13 mouse cellular contexts compared by ENCODE assay signal in the genomic region with DNA sequence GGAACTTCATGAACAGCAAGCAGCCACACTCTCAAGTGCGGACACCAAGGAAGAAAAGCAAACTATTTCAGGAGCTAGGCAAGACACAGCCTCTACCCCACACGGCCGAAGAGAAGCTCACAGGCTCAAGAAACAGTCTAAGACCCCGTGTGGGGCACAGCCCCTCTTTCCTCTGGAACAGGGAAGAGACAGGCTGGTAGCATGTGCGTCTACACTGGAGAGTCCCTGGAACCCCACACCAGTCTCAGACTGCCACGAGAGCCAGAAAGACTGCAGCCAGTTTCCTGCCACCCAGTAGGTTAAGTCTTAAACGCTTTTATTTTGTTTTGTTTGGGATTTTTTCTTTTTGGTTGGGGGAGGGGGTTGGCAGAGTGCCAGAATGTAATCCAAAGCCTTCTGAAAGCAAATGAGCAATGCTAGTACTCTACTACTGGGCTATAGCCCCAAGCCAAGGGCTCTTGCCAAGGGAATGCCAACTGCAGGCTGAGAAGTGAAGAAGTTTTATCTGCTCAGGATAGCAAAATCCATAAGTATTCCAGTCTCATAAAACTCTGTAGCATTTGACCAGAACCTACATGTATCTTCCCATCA. TPM values are rescaled to one million over a fixed set of nuclear protein-coding genes. Genes with fewer than 3 reads are reported as not detected.
DNase-seq lines count a peak whose midpoint lies in the region; ATAC-seq and TF ChIP-seq lines count a peak whose summit lies in the region.
"Had no signal": no experiment of that assay in that cellular context is flagged by ENCODE, and none has a peak within 500 bp of the region (broad histone marks: within the 10 kb centered on the region; RNA-seq: fewer than 3 reads in every experiment).

No protein-coding gene starts in this region.

- DNase-seq in cerebellum, postnatal 10 days: peak; percentile 42 to 53
- no peak for DNase-seq in cerebellum, postnatal 36 days
- DNase-seq in hindbrain, postnatal 0 days (ENCODE audit: low spot score): peak; percentile 54
- no peak for DNase-seq in hindbrain, embryonic 10.5 days (ENCODE audit: low spot score)
- peak; percentile 40 for DNase-seq in midbrain, embryonic 14.5 days
- no peak for DNase-seq in midbrain, embryonic 11.5 days (ENCODE audit: low spot score, missing footprints)
- DNase-seq in T-cell, adult 2 months (ENCODE audit: low spot score): no peak
- DNase-seq: cerebellum, adult 9-10 months; heart, postnatal 10 days; kidney, adult 18-20 months had no signal

- H3K9me3 ChIP-seq in hindbrain, postnatal 0 days (ENCODE audit: low read length): no peaks in the 10 kb centered on the region
- no peaks in the 10 kb centered on the region for H3K9me3 ChIP-seq in hindbrain, embryonic 10.5 days
- no peaks in the 10 kb centered on the region for H3K9me3 ChIP-seq in midbrain, embryonic 14.5 days (ENCODE audit: control insufficient read depth, low read length)
- H3K9me3 ChIP-seq in midbrain, embryonic 11.5 days (ENCODE audit: control insufficient read depth, low read length): no peaks in the 10 kb centered on the region
- no peaks in the 10 kb centered on the region for H3K9me3 ChIP-seq in limb, embryonic 15.5 days

- no peak for TF ChIP-seq CTCF in hindbrain, postnatal 0 days (IDR thresholded peaks at IDR 0.05; ENCODE audit: low read depth)

- no peaks in the 10 kb centered on the region for H3K4me1 ChIP-seq in hindbrain, postnatal 0 days (ENCODE audit: insufficient read depth, low read length)
- no peaks in the 10 kb centered on the region for H3K4me1 ChIP-seq in hindbrain, embryonic 10.5 days (replicated peaks)
- no peaks in the 10 kb centered on the region for H3K4me1 ChIP-seq in midbrain, embryonic 14.5 days (ENCODE audit: control insufficient read depth, insufficient read depth, low read length)
- no peaks in the 10 kb centered on the region for H3K4me1 ChIP-seq in midbrain, embryonic 11.5 days (ENCODE audit: control insufficient read depth, insufficient read depth, low read length)
- H3K4me1 ChIP-seq in limb, embryonic 15.5 days: peaks cover 8% of the 10 kb centered on the region; the same call in 1 of the 2 replicates

- H3K4me2 ChIP-seq in hindbrain, postnatal 0 days (ENCODE audit: low read depth, low read length): no peak overlapping the region
- H3K4me2 ChIP-seq in midbrain, embryonic 14.5 days (ENCODE audit: low read length): no peak overlapping the region
- no peak overlapping the region for H3K4me2 ChIP-seq in midbrain, embryonic 11.5 days
- H3K4me2 ChIP-seq in limb, embryonic 15.5 days: no peak overlapping the region

- H3K4me3 ChIP-seq in hindbrain, postnatal 0 days (ENCODE audit: low read length): no peak overlapping the region
- H3K4me3 ChIP-seq in hindbrain, embryonic 10.5 days: no peak overlapping the region
- H3K4me3 ChIP-seq in midbrain, embryonic 14.5 days (replicated peaks; ENCODE audit: low read depth, low read length): no peak overlapping the region
- H3K4me3 ChIP-seq in midbrain, embryonic 11.5 days (ENCODE audit: low read depth, low read length): no peak overlapping the region
- H3K4me3 ChIP-seq in limb, embryonic 15.5 days: no peak overlapping the region
- H3K4me3 ChIP-seq: layer of hippocampus, adult 2 months had no signal

- no peak overlapping the region for H3K9ac ChIP-seq in hindbrain, postnatal 0 days (replicated peaks; ENCODE audit: low read length)
- no peak overlapping the region for H3K9ac ChIP-seq in midbrain, embryonic 14.5 days (replicated peaks; ENCODE audit: low read length)
- no peak overlapping the region for H3K9ac ChIP-seq in midbrain, embryonic 11.5 days (ENCODE audit: low read length)
- no peak overlapping the region for H3K9ac ChIP-seq in limb, embryonic 15.5 days

- WGBS in hindbrain, postnatal 0 days: 55% methylated on average over 7 of the region's 7 CpGs
- 86% methylated on average over 7 of the region's 7 CpGs for WGBS in hindbrain, embryonic 10.5 days
- WGBS in midbrain, embryonic 14.5 days: 69% methylated on average over 7 of the region's 7 CpGs
- WGBS in midbrain, embryonic 11.5 days: 82% methylated on average over 7 of the region's 7 CpGs
- WGBS in limb, embryonic 15.5 days: 55% methylated on average over 7 of the region's 7 CpGs

- no peaks in the 10 kb centered on the region for H3K27me3 ChIP-seq in hindbrain, postnatal 0 days (ENCODE audit: insufficient read depth, low read length)
- no peaks in the 10 kb centered on the region for H3K27me3 ChIP-seq in hindbrain, embryonic 10.5 days (ENCODE audit: insufficient read depth, poor library complexity, severe bottlenecking)
- no peaks in the 10 kb centered on the region for H3K27me3 ChIP-seq in midbrain, embryonic 14.5 days (ENCODE audit: control insufficient read depth, insufficient read depth, low read length)
- no peaks in the 10 kb centered on the region for H3K27me3 ChIP-seq in midbrain, embryonic 11.5 days (ENCODE audit: control insufficient read depth, insufficient read depth, low read length)
- no peaks in the 10 kb centered on the region for H3K27me3 ChIP-seq in limb, embryonic 15.5 days

- no peak overlapping the region for H3K27ac ChIP-seq in hindbrain, postnatal 0 days
- H3K27ac ChIP-seq in hindbrain, embryonic 10.5 days: no peak overlapping the region
- H3K27ac ChIP-seq in midbrain, embryonic 14.5 days (replicated peaks; ENCODE audit: low read depth, low read length): no peak overlapping the region
- H3K27ac ChIP-seq in midbrain, embryonic 11.5 days (ENCODE audit: low read depth, low read length): no peak overlapping the region
- 0 out of 2 replicates have a peak overlapping the region, but pooled peaks have one; percentile 19 for H3K27ac ChIP-seq in limb, embryonic 15.5 days
- H3K27ac ChIP-seq: layer of hippocampus, adult 2 months had no signal

- peak; percentile 70; the same call in 1 of the 2 replicates for ATAC-seq in hindbrain, postnatal 0 days
- no peak for ATAC-seq in midbrain, embryonic 14.5 days (ENCODE audit: low FRiP score, low TSS enrichment)
- no peak for ATAC-seq in midbrain, embryonic 11.5 days (ENCODE audit: low FRiP score)
- ATAC-seq in limb, embryonic 15.5 days (ENCODE audit: insufficient number of reproducible peaks, low FRiP score, low TSS enrichment, low read depth): no peak; the same call in 1 of the 2 replicates
- ATAC-seq: activated CD4-positive, CD25-positive, alpha-beta regulatory T cell, adult 4 months had no signal

- H3K36me3 ChIP-seq in hindbrain, postnatal 0 days (ENCODE audit: insufficient read depth, low read length): peaks cover 59% of the 10 kb centered on the region
- H3K36me3 ChIP-seq in hindbrain, embryonic 10.5 days: peaks cover 98% of the 10 kb centered on the region
- H3K36me3 ChIP-seq in midbrain, embryonic 14.5 days (ENCODE audit: control insufficient read depth, insufficient read depth, low read length): peaks cover 84% of the 10 kb centered on the region
- peaks cover 13% of the 10 kb centered on the region for H3K36me3 ChIP-seq in midbrain, embryonic 11.5 days (ENCODE audit: control insufficient read depth, insufficient read depth, low read length)
- peaks cover 80% of the 10 kb centered on the region for H3K36me3 ChIP-seq in limb, embryonic 15.5 days

RNA-seq across cellular contexts. Expression of a gene that starts 8.3 kb away (rescaled TPM):
- total RNA-seq in hindbrain, postnatal 0 days (2014; rRNA removed): 93.7 and 98.4 TPM in 2 replicates
- 102 and 106 TPM in 2 replicates for polyA plus RNA-seq in hindbrain, postnatal 0 days (2015; fragmentation: Nextera tagmentation; extraction: Ambion mirVana)
- polyA plus RNA-seq in hindbrain, embryonic 10.5 days (2016; fragmentation: Nextera tagmentation; extraction: Ambion mirVana): 159 and 177 TPM in 2 replicates
- 142 and 145 TPM in 2 replicates for polyA plus RNA-seq in midbrain, embryonic 14.5 days (2014; fragmentation: Nextera tagmentation; extraction: Ambion mirVana)
- 142 and 147 TPM in 2 replicates for polyA plus RNA-seq in midbrain, embryonic 11.5 days (2014; fragmentation: Nextera tagmentation; extraction: Ambion mirVana)
- 130 and 134 TPM in 2 replicates for polyA plus RNA-seq in limb, embryonic 15.5 days (2015; fragmentation: Nextera tagmentation; extraction: Ambion mirVana)

RNA-seq across cellular contexts. Expression of a gene that starts 22.2 kb away (rescaled TPM):
- 4.2 and 6.8 TPM in 2 replicates for total RNA-seq in hindbrain, postnatal 0 days (2014; rRNA removed)
- 8.2 and 9.5 TPM in 2 replicates for polyA plus RNA-seq in hindbrain, postnatal 0 days (2015; fragmentation: Nextera tagmentation; extraction: Ambion mirVana)
- 146 and 175 TPM in 2 replicates for polyA plus RNA-seq in hindbrain, embryonic 10.5 days (2016; fragmentation: Nextera tagmentation; extraction: Ambion mirVana)
- 14.8 and 15.8 TPM in 2 replicates for polyA plus RNA-seq in midbrain, embryonic 14.5 days (2014; fragmentation: Nextera tagmentation; extraction: Ambion mirVana)
- 94.9 and 108 TPM in 2 replicates for polyA plus RNA-seq in midbrain, embryonic 11.5 days (2014; fragmentation: Nextera tagmentation; extraction: Ambion mirVana)
- 15.6 and 19.2 TPM in 2 replicates for polyA plus RNA-seq in limb, embryonic 15.5 days (2015; fragmentation: Nextera tagmentation; extraction: Ambion mirVana)

RNA-seq across cellular contexts. Expression of a gene that starts 29.5 kb away (rescaled TPM):
- total RNA-seq in hindbrain, postnatal 0 days (2014; rRNA removed): 15.3 and 20.9 TPM in 2 replicates
- polyA plus RNA-seq in hindbrain, postnatal 0 days (2015; fragmentation: Nextera tagmentation; extraction: Ambion mirVana): 18.4 and 19.7 TPM in 2 replicates
- polyA plus RNA-seq in hindbrain, embryonic 10.5 days (2016; fragmentation: Nextera tagmentation; extraction: Ambion mirVana): 114 and 136 TPM in 2 replicates
- polyA plus RNA-seq in midbrain, embryonic 14.5 days (2014; fragmentation: Nextera tagmentation; extraction: Ambion mirVana): 20.3 and 23.2 TPM in 2 replicates
- 59.7 and 62.9 TPM in 2 replicates for polyA plus RNA-seq in midbrain, embryonic 11.5 days (2014; fragmentation: Nextera tagmentation; extraction: Ambion mirVana)
- 66.9 and 70.1 TPM in 2 replicates for polyA plus RNA-seq in limb, embryonic 15.5 days (2015; fragmentation: Nextera tagmentation; extraction: Ambion mirVana)

RNA-seq across cellular contexts. Expression of a gene that starts 33.2 kb away (rescaled TPM):
- total RNA-seq in hindbrain, postnatal 0 days (2014; rRNA removed): 39.8 and 41.9 TPM in 2 replicates
- 66.3 and 66.8 TPM in 2 replicates for polyA plus RNA-seq in hindbrain, postnatal 0 days (2015; fragmentation: Nextera tagmentation; extraction: Ambion mirVana)
- 103 and 104 TPM in 2 replicates for polyA plus RNA-seq in hindbrain, embryonic 10.5 days (2016; fragmentation: Nextera tagmentation; extraction: Ambion mirVana)
- polyA plus RNA-seq in midbrain, embryonic 14.5 days (2014; fragmentation: Nextera tagmentation; extraction: Ambion mirVana): 169 and 174 TPM in 2 replicates
- polyA plus RNA-seq in midbrain, embryonic 11.5 days (2014; fragmentation: Nextera tagmentation; extraction: Ambion mirVana): 123 and 127 TPM in 2 replicates
- polyA plus RNA-seq in limb, embryonic 15.5 days (2015; fragmentation: Nextera tagmentation; extraction: Ambion mirVana): 19.4 and 26.2 TPM in 2 replicates

RNA-seq across cellular contexts. Expression of a gene that starts 41.7 kb away (rescaled TPM):
- 72.4 and 78.5 TPM in 2 replicates for total RNA-seq in hindbrain, postnatal 0 days (2014; rRNA removed)
- 41.3 and 43.9 TPM in 2 replicates for polyA plus RNA-seq in hindbrain, postnatal 0 days (2015; fragmentation: Nextera tagmentation; extraction: Ambion mirVana)
- polyA plus RNA-seq in hindbrain, embryonic 10.5 days (2016; fragmentation: Nextera tagmentation; extraction: Ambion mirVana): 7.8 and 10.1 TPM in 2 replicates
- 34.2 and 46.8 TPM in 2 replicates for polyA plus RNA-seq in midbrain, embryonic 14.5 days (2014; fragmentation: Nextera tagmentation; extraction: Ambion mirVana)
- polyA plus RNA-seq in midbrain, embryonic 11.5 days (2014; fragmentation: Nextera tagmentation; extraction: Ambion mirVana): 6.8 and 9.2 TPM in 2 replicates
- polyA plus RNA-seq in limb, embryonic 15.5 days (2015; fragmentation: Nextera tagmentation; extraction: Ambion mirVana): 14.0 and 14.3 TPM in 2 replicates

Comparison
In these comparisons a context has a peak if more than half of its experiments do, and no peak if none do; other contexts are left out.
1. DNase-seq: peak in cerebellum, postnatal 10 days (2 of 2), hindbrain, postnatal 0 days (single experiment) and midbrain, embryonic 14.5 days (single experiment); none in cerebellum, postnatal 36 days (0 of 2), hindbrain, embryonic 10.5 days (single experiment), midbrain, embryonic 11.5 days (single experiment) and T-cell, adult 2 months (single experiment).